ENCODE assay signal across 33 mouse cellular contexts in the genomic region with DNA sequence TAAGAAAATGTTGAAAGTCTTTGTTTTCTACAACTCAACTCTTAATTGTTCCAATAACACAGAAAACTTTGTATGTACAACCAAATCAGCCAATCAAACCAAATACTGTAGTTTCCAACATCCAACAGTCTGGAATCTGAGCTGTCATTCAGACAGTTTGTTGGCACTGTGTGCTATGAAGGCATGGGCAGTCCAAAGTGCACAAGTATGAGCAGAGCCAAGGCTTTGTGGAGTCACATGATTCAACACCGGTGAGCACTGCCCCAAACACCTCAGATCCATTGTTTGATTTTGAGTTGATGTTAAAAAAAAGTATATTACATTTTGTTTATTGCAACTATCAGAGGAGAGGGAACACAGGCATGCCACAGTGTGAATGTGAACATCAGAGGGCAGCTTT. TPM values are rescaled to one million over a fixed set of nuclear protein-coding genes. Genes with fewer than 3 reads are reported as not detected.
DNase-seq lines count a peak whose midpoint lies in the region; ATAC-seq and TF ChIP-seq lines count a peak whose summit lies in the region.
"Had no signal": no experiment of that assay in that cellular context is flagged by ENCODE, and none has a peak within 500 bp of the region (broad histone marks: within the 10 kb centered on the region; RNA-seq: fewer than 3 reads in every experiment).

No protein-coding gene starts in this region.

- H3K79me2 ChIP-seq in liver, adult 2 months (ENCODE audit: control insufficient read depth, insufficient read depth, low read length): no peaks in the 10 kb centered on the region

- TF ChIP-seq CTCF in liver, adult 2 months (IDR thresholded peaks at IDR 0.05; ENCODE audit: low read depth, low read length): no peak

- no peaks in the 10 kb centered on the region for H3K9me3 ChIP-seq in liver, embryonic 11.5 days (ENCODE audit: control insufficient read depth, low read length)
- H3K9me3 ChIP-seq in intestine, embryonic 15.5 days: no peaks in the 10 kb centered on the region
- no peaks in the 10 kb centered on the region for H3K9me3 ChIP-seq in stomach, embryonic 16.5 days (replicated peaks; ENCODE audit: control insufficient read depth, low read length)
- H3K9me3 ChIP-seq in embryonic facial prominence, embryonic 10.5 days: no peaks in the 10 kb centered on the region
- H3K9me3 ChIP-seq: midbrain, embryonic 15.5 days had no signal

- no peak overlapping the region for H3K9ac ChIP-seq in liver, adult 2 months (ENCODE audit: low read depth, low read length)
- H3K9ac ChIP-seq in liver, embryonic 11.5 days (ENCODE audit: low read depth, low read length): no peak overlapping the region
- H3K9ac ChIP-seq in intestine, embryonic 15.5 days: no peak overlapping the region
- no peak overlapping the region for H3K9ac ChIP-seq in stomach, embryonic 16.5 days (ENCODE audit: low read length)
- H3K9ac ChIP-seq: forebrain, embryonic 13.5 days; lung, embryonic 14.5 days; midbrain, embryonic 15.5 days; neural tube, embryonic 15.5 days had no signal

- no peak for ATAC-seq in liver, embryonic 11.5 days (replicated peaks; ENCODE audit: low FRiP score)
- peak; percentile 83 for ATAC-seq in intestine, embryonic 15.5 days
- peak; percentile 56; the same call in 1 of the 2 replicates for ATAC-seq in stomach, embryonic 16.5 days (ENCODE audit: insufficient read depth, low FRiP score)
- ATAC-seq: activated CD4-positive, CD25-positive, alpha-beta regulatory T cell, adult 4 months; forebrain, embryonic 13.5 days; hindbrain, embryonic 16.5 days; midbrain, embryonic 15.5 days had no signal

- peaks cover 4% of the 10 kb centered on the region; the same call in 1 of the 2 replicates for H3K4me1 ChIP-seq in liver, adult 2 months (ENCODE audit: control insufficient read depth, insufficient read depth, low read length)
- peaks cover 16% of the 10 kb centered on the region for H3K4me1 ChIP-seq in liver, embryonic 11.5 days (replicated peaks; ENCODE audit: control insufficient read depth, insufficient read depth, low read length)
- H3K4me1 ChIP-seq in intestine, embryonic 15.5 days (replicated peaks): peaks cover 7% of the 10 kb centered on the region
- H3K4me1 ChIP-seq in stomach, embryonic 16.5 days (ENCODE audit: control insufficient read depth, insufficient read depth, low read length): peaks cover 5% of the 10 kb centered on the region
- peaks cover 16% of the 10 kb centered on the region for H3K4me1 ChIP-seq in embryonic facial prominence, embryonic 10.5 days
- H3K4me1 ChIP-seq: midbrain, embryonic 15.5 days; neural tube, embryonic 15.5 days had no signal

- no peak for TF ChIP-seq POLR2A in liver, adult 2 months (IDR thresholded peaks at IDR 0.05; ENCODE audit: extremely low read depth, insufficient read depth, low read length)

- no peak overlapping the region for H3K4me2 ChIP-seq in liver, embryonic 11.5 days
- H3K4me2 ChIP-seq in intestine, embryonic 15.5 days (replicated peaks): no peak overlapping the region
- no peak overlapping the region for H3K4me2 ChIP-seq in stomach, embryonic 16.5 days (ENCODE audit: low read depth, low read length)
- H3K4me2 ChIP-seq: forebrain, embryonic 13.5 days; lung, embryonic 14.5 days; midbrain, embryonic 15.5 days; neural tube, embryonic 15.5 days had no signal

- H3K4me3 ChIP-seq in liver, adult 2 months (ENCODE audit: insufficient read depth, low read depth, low read length): no peak overlapping the region
- no peak overlapping the region for H3K4me3 ChIP-seq in liver, embryonic 11.5 days (ENCODE audit: low read depth, low read length)
- no peak overlapping the region for H3K4me3 ChIP-seq in intestine, embryonic 15.5 days (replicated peaks)
- no peak overlapping the region for H3K4me3 ChIP-seq in stomach, embryonic 16.5 days (replicated peaks; ENCODE audit: low read length)
- H3K4me3 ChIP-seq in embryonic facial prominence, embryonic 10.5 days: no peak overlapping the region
- H3K4me3 ChIP-seq: forebrain, embryonic 13.5 days; midbrain, embryonic 15.5 days; neural tube, embryonic 15.5 days had no signal

- DNase-seq in kidney, adult 8-10 months: peak; percentile 52
- DNase-seq in kidney, postnatal 4 days: no peak
- peak; percentile 67 for DNase-seq in liver, adult 2 months (ENCODE audit: extremely low read depth, low read depth, low spot score)
- DNase-seq in liver, embryonic 11.5 days (ENCODE audit: low spot score): no peak
- no peak for DNase-seq in MN1 (ENCODE audit: low spot score)
- no peak for DNase-seq in embryonic facial prominence, embryonic 10.5 days (ENCODE audit: low spot score)
- DNase-seq: adrenal gland, adult 8-10 months; cerebellum, adult 2 months; cerebellum, postnatal 25 days; gastrocnemius, postnatal 10 days; heart, postnatal 14 days; layer of hippocampus, postnatal 36 days; left cerebral cortex, postnatal 4 days; lung, postnatal 14 days; right cerebral cortex, postnatal 14 days; thymus, adult 18-20 months had no signal

- WGBS in liver, adult 2 months: 12% methylated on average over 1 of the region's 1 CpGs
- WGBS in liver, embryonic 11.5 days: 73% methylated on average over 1 of the region's 1 CpGs
- 34% methylated on average over 1 of the region's 1 CpGs for WGBS in intestine, embryonic 15.5 days
- 47% methylated on average over 1 of the region's 1 CpGs for WGBS in stomach, embryonic 16.5 days
- WGBS in embryonic facial prominence, embryonic 10.5 days: 95% methylated on average over 1 of the region's 1 CpGs

- H3K27ac ChIP-seq in liver, adult 2 months (replicated peaks; ENCODE audit: insufficient read depth, low read depth, low read length): no peak overlapping the region
- no peak overlapping the region for H3K27ac ChIP-seq in liver, embryonic 11.5 days (ENCODE audit: low read depth, low read length)
- no peak overlapping the region for H3K27ac ChIP-seq in intestine, embryonic 15.5 days
- no peak overlapping the region for H3K27ac ChIP-seq in stomach, embryonic 16.5 days (ENCODE audit: low read length)
- no peak overlapping the region for H3K27ac ChIP-seq in embryonic facial prominence, embryonic 10.5 days (replicated peaks)
- H3K27ac ChIP-seq: forebrain, embryonic 13.5 days; midbrain, embryonic 15.5 days; neural tube, embryonic 15.5 days had no signal

- no peaks in the 10 kb centered on the region for H3K27me3 ChIP-seq in liver, adult 2 months (ENCODE audit: control insufficient read depth, insufficient read depth, low read length)
- H3K27me3 ChIP-seq in liver, embryonic 11.5 days (replicated peaks; ENCODE audit: control insufficient read depth, insufficient read depth, low read length): no peaks in the 10 kb centered on the region
- no peaks in the 10 kb centered on the region for H3K27me3 ChIP-seq in intestine, embryonic 15.5 days (replicated peaks)
- no peaks in the 10 kb centered on the region for H3K27me3 ChIP-seq in stomach, embryonic 16.5 days (ENCODE audit: control insufficient read depth, insufficient read depth, low read length)
- peaks cover 8% of the 10 kb centered on the region; the same call in 1 of the 2 replicates for H3K27me3 ChIP-seq in embryonic facial prominence, embryonic 10.5 days (replicated peaks; ENCODE audit: low read depth, poor library complexity, severe bottlenecking)
- H3K27me3 ChIP-seq: forebrain, embryonic 13.5 days; midbrain, embryonic 15.5 days; neural tube, embryonic 15.5 days had no signal

- H3K36me3 ChIP-seq in liver, adult 2 months (ENCODE audit: control insufficient read depth, insufficient read depth, low read length): no peaks in the 10 kb centered on the region
- no peaks in the 10 kb centered on the region for H3K36me3 ChIP-seq in liver, embryonic 11.5 days (ENCODE audit: control insufficient read depth, insufficient read depth, low read length)
- no peaks in the 10 kb centered on the region for H3K36me3 ChIP-seq in intestine, embryonic 15.5 days
- no peaks in the 10 kb centered on the region for H3K36me3 ChIP-seq in stomach, embryonic 16.5 days (ENCODE audit: control insufficient read depth, insufficient read depth, low read length)
- no peaks in the 10 kb centered on the region for H3K36me3 ChIP-seq in embryonic facial prominence, embryonic 10.5 days (replicated peaks)
- H3K36me3 ChIP-seq: midbrain, embryonic 15.5 days; neural tube, embryonic 15.5 days had no signal

RNA-seq across cellular contexts. Expression of gene H1foo, which starts 4.1 kb away (rescaled TPM):
- not detected in 2 replicates for total RNA-seq in liver, adult 2 months (2014; rRNA removed)
- polyA plus RNA-seq in liver, adult 2 months (2012; rRNA removed): not detected in 2 replicates
- not detected in 2 replicates for polyA plus RNA-seq in liver, embryonic 11.5 days (2014; fragmentation: Nextera tagmentation; extraction: Ambion mirVana)
- polyA plus RNA-seq in intestine, embryonic 15.5 days (2015; fragmentation: Nextera tagmentation; extraction: Ambion mirVana): not detected in 2 replicates
- not detected in 2 replicates for polyA plus RNA-seq in stomach, embryonic 16.5 days (2015; fragmentation: Nextera tagmentation; extraction: Ambion mirVana)
- polyA plus RNA-seq in embryonic facial prominence, embryonic 10.5 days (2016; fragmentation: Nextera tagmentation; extraction: Ambion mirVana): not detected in 2 replicates
- total RNA-seq: adrenal gland, postnatal 4 days; gastrocnemius, postnatal 10 days; heart, postnatal 14 days; layer of hippocampus, postnatal 36 days; left cerebral cortex, postnatal 4 days; MEL had no signal
- polyA plus RNA-seq: cerebellum, adult 2 months; embryonic facial prominence, embryonic 11.5 days; forebrain, embryonic 13.5 days; heart, embryonic 14.5 days; hindbrain, embryonic 11.5 days; hindbrain, embryonic 16.5 days; intestine, embryonic 14.5 days; limb, embryonic 14.5 days; lung, embryonic 14.5 days; midbrain, embryonic 15.5 days; neural tube, embryonic 15.5 days; small intestine, adult 2 months; stomach, embryonic 14.5 days had no signal

RNA-seq across cellular contexts. Expression of gene Rho, which starts 9.1 kb away (rescaled TPM):
- not detected in 2 replicates for total RNA-seq in liver, adult 2 months (2014; rRNA removed)
- polyA plus RNA-seq in liver, adult 2 months (2012; rRNA removed): 0.04 TPM in 1 of 2 replicates, not detected in the other
- 0.06 TPM in 1 of 2 replicates, not detected in the other for polyA plus RNA-seq in liver, embryonic 11.5 days (2014; fragmentation: Nextera tagmentation; extraction: Ambion mirVana)
- polyA plus RNA-seq in intestine, embryonic 15.5 days (2015; fragmentation: Nextera tagmentation; extraction: Ambion mirVana): 0.05 TPM in 1 of 2 replicates, not detected in the other
- 0.09 TPM in 2 replicates for polyA plus RNA-seq in stomach, embryonic 16.5 days (2015; fragmentation: Nextera tagmentation; extraction: Ambion mirVana)
- polyA plus RNA-seq in embryonic facial prominence, embryonic 10.5 days (2016; fragmentation: Nextera tagmentation; extraction: Ambion mirVana): 0.33 and 0.51 TPM in 2 replicates
- total RNA-seq: MEL had no signal
- polyA plus RNA-seq: activated CD4-positive, CD25-positive, alpha-beta regulatory T cell, adult 4 months; heart, embryonic 14.5 days; intestine, embryonic 14.5 days had no signal

RNA-seq across cellular contexts. Expression of gene Plxnd1, which starts 54.2 kb away (rescaled TPM):
- total RNA-seq in liver, adult 2 months (2014; rRNA removed): 12.4 and 17.4 TPM in 2 replicates
- polyA plus RNA-seq in liver, adult 2 months (2012; rRNA removed): 12.1 and 18.4 TPM in 2 replicates
- polyA plus RNA-seq in liver, embryonic 11.5 days (2014; fragmentation: Nextera tagmentation; extraction: Ambion mirVana): 25.6 and 27.8 TPM in 2 replicates
- 26.6 and 28.9 TPM in 2 replicates for polyA plus RNA-seq in intestine, embryonic 15.5 days (2015; fragmentation: Nextera tagmentation; extraction: Ambion mirVana)
- 27.7 and 28.5 TPM in 2 replicates for polyA plus RNA-seq in stomach, embryonic 16.5 days (2015; fragmentation: Nextera tagmentation; extraction: Ambion mirVana)
- polyA plus RNA-seq in embryonic facial prominence, embryonic 10.5 days (2016; fragmentation: Nextera tagmentation; extraction: Ambion mirVana): 26.8 and 28.1 TPM in 2 replicates

Comparison
In these comparisons a context has a peak if more than half of its experiments do, and no peak if none do; other contexts are left out.
1. DNase-seq: peak in kidney, adult 8-10 months (2 of 2) and liver, adult 2 months (single experiment); none in kidney, postnatal 4 days (0 of 2), liver, embryonic 11.5 days (single experiment), MN1 (single experiment) and embryonic facial prominence, embryonic 10.5 days (single experiment).